In genomic region chr11:22860335-22861227, GRCm38 (mm10) we compare ENCODE assay signal across 8 mouse cellular contexts. TPM values are rescaled to one million over a fixed set of nuclear protein-coding genes. Genes with fewer than 3 reads are reported as not detected.
DNase-seq lines count a peak whose midpoint lies in the region; ATAC-seq and TF ChIP-seq lines count a peak whose summit lies in the region.

Gene B3gnt2 (minus strand): TSS chr11:22860961.

- no peak for DNase-seq in kidney, adult 2 months
- DNase-seq in kidney, adult 11 months: no peak
- DNase-seq in adrenal gland, adult 8-10 months: peak; percentile 53
- peak; percentile 67 for DNase-seq in liver, embryonic 11.5 days (ENCODE audit: low spot score)
- DNase-seq in midbrain, postnatal 0 days (ENCODE audit: low spot score): no peak
- DNase-seq in yolk sac, embryonic 10.5 days (ENCODE audit: low spot score): peak; percentile 65

- H3K9me3 ChIP-seq in forebrain, embryonic 16.5 days (ENCODE audit: control insufficient read depth, low read length): no peaks in the 10 kb centered on the region
- H3K9me3 ChIP-seq in hindbrain, embryonic 15.5 days: no peaks in the 10 kb centered on the region
- no peaks in the 10 kb centered on the region for H3K9me3 ChIP-seq in liver, embryonic 11.5 days (ENCODE audit: control insufficient read depth, low read length)
- no peaks in the 10 kb centered on the region for H3K9me3 ChIP-seq in midbrain, postnatal 0 days (ENCODE audit: low read length)

- no peak for ATAC-seq in forebrain, embryonic 16.5 days
- peak; percentile 29; the same call in 1 of the 2 replicates for ATAC-seq in hindbrain, embryonic 15.5 days (ENCODE audit: low FRiP score, low read depth)
- ATAC-seq in liver, embryonic 11.5 days (replicated peaks; ENCODE audit: low FRiP score): peak; percentile 35
- ATAC-seq in midbrain, postnatal 0 days (ENCODE audit: low FRiP score): no peak

- WGBS in kidney, adult 2 months: 15% methylated on average over 41 of the region's 41 CpGs
- WGBS in forebrain, embryonic 16.5 days: 7% methylated on average over 41 of the region's 41 CpGs
- WGBS in hindbrain, embryonic 15.5 days: 6% methylated on average over 41 of the region's 41 CpGs
- 7% methylated on average over 41 of the region's 41 CpGs for WGBS in liver, embryonic 11.5 days
- WGBS in midbrain, postnatal 0 days: 5% methylated on average over 41 of the region's 41 CpGs

- peak within 1 kb of the TSS; percentile 88 for H3K27ac ChIP-seq in kidney, adult 2 months (ENCODE audit: insufficient read depth, low read depth, low read length)
- H3K27ac ChIP-seq in forebrain, embryonic 16.5 days (ENCODE audit: low read length): no peak within 1 kb of the TSS
- peak within 1 kb of the TSS; percentile 34; the same call in 1 of the 2 replicates for H3K27ac ChIP-seq in hindbrain, embryonic 15.5 days (replicated peaks)
- H3K27ac ChIP-seq in liver, embryonic 11.5 days (ENCODE audit: low read depth, low read length): peak within 1 kb of the TSS; percentile 80
- H3K27ac ChIP-seq in midbrain, postnatal 0 days (ENCODE audit: low read depth, low read length): peak within 1 kb of the TSS; percentile 6; the same call in 1 of the 2 replicates

- no peak for TF ChIP-seq CTCF in kidney, adult 2 months (conservative IDR thresholded peaks at IDR 0.05; ENCODE audit: insufficient read depth, insufficient read length, low read depth, low read length)
- no peak for TF ChIP-seq CTCF in midbrain, postnatal 0 days (IDR thresholded peaks at IDR 0.05)

- peak within 1 kb of the TSS; percentile 56 for H3K9ac ChIP-seq in forebrain, embryonic 16.5 days (replicated peaks; ENCODE audit: low read depth, low read length)
- H3K9ac ChIP-seq in hindbrain, embryonic 15.5 days: peak within 1 kb of the TSS; percentile 60
- H3K9ac ChIP-seq in liver, embryonic 11.5 days (ENCODE audit: low read depth, low read length): peak within 1 kb of the TSS; percentile 87
- peak within 1 kb of the TSS; percentile 56; the same call in 1 of the 2 replicates for H3K9ac ChIP-seq in midbrain, postnatal 0 days (replicated peaks; ENCODE audit: low read length, poor library complexity, severe bottlenecking)

- peak; percentile 14 for TF ChIP-seq POLR2A in kidney, adult 2 months (IDR thresholded peaks at IDR 0.05; ENCODE audit: low read depth, low read length)

- peak within 1 kb of the TSS; percentile 97 for H3K4me3 ChIP-seq in kidney, adult 2 months (ENCODE audit: insufficient read depth, low read depth, low read length)
- H3K4me3 ChIP-seq in forebrain, embryonic 16.5 days (replicated peaks; ENCODE audit: low read length): peak within 1 kb of the TSS; percentile 68
- H3K4me3 ChIP-seq in hindbrain, embryonic 15.5 days: peak within 1 kb of the TSS; percentile 83
- peak within 1 kb of the TSS; percentile 84 for H3K4me3 ChIP-seq in liver, embryonic 11.5 days (ENCODE audit: low read depth, low read length)
- H3K4me3 ChIP-seq in midbrain, postnatal 0 days (ENCODE audit: low read depth, low read length): peak within 1 kb of the TSS; percentile 78

- H3K4me1 ChIP-seq in kidney, adult 2 months (ENCODE audit: control insufficient read depth, insufficient read depth, low read length): peaks cover 7% of the 10 kb centered on the region; the same call in 1 of the 2 replicates
- H3K4me1 ChIP-seq in forebrain, embryonic 16.5 days (replicated peaks; ENCODE audit: control insufficient read depth, insufficient read depth, low read length): peaks cover 31% of the 10 kb centered on the region
- peaks cover 25% of the 10 kb centered on the region for H3K4me1 ChIP-seq in hindbrain, embryonic 15.5 days (replicated peaks)
- H3K4me1 ChIP-seq in liver, embryonic 11.5 days (replicated peaks; ENCODE audit: control insufficient read depth, insufficient read depth, low read length): peaks cover 11% of the 10 kb centered on the region
- H3K4me1 ChIP-seq in midbrain, postnatal 0 days (ENCODE audit: insufficient read depth, low read length): peaks cover 14% of the 10 kb centered on the region; the same call in 1 of the 2 replicates

- no peaks in the 10 kb centered on the region for H3K27me3 ChIP-seq in kidney, adult 2 months (replicated peaks; ENCODE audit: control insufficient read depth, insufficient read depth, low read length)
- H3K27me3 ChIP-seq in forebrain, embryonic 16.5 days (replicated peaks; ENCODE audit: control insufficient read depth, insufficient read depth, low read length): peaks cover 36% of the 10 kb centered on the region
- peaks cover 61% of the 10 kb centered on the region for H3K27me3 ChIP-seq in hindbrain, embryonic 15.5 days
- H3K27me3 ChIP-seq in liver, embryonic 11.5 days (replicated peaks; ENCODE audit: control insufficient read depth, insufficient read depth, low read length): no peaks in the 10 kb centered on the region; the same call in none of the 2 replicates
- peaks cover 41% of the 10 kb centered on the region for H3K27me3 ChIP-seq in midbrain, postnatal 0 days (ENCODE audit: insufficient read depth, low read length)

- H3K36me3 ChIP-seq in kidney, adult 2 months (ENCODE audit: control insufficient read depth, insufficient read depth, low read length): no peaks in the 10 kb centered on the region
- no peaks in the 10 kb centered on the region for H3K36me3 ChIP-seq in forebrain, embryonic 16.5 days (ENCODE audit: control insufficient read depth, insufficient read depth)
- no peaks in the 10 kb centered on the region for H3K36me3 ChIP-seq in hindbrain, embryonic 15.5 days
- no peaks in the 10 kb centered on the region for H3K36me3 ChIP-seq in liver, embryonic 11.5 days (ENCODE audit: control insufficient read depth, insufficient read depth, low read length)
- no peaks in the 10 kb centered on the region for H3K36me3 ChIP-seq in midbrain, postnatal 0 days (ENCODE audit: insufficient read depth, low read length)

- peak within 1 kb of the TSS; percentile 100 for H3K4me2 ChIP-seq in forebrain, embryonic 16.5 days (ENCODE audit: low read length)
- peak within 1 kb of the TSS; percentile 100 for H3K4me2 ChIP-seq in hindbrain, embryonic 15.5 days
- peak within 1 kb of the TSS; percentile 98 for H3K4me2 ChIP-seq in liver, embryonic 11.5 days
- H3K4me2 ChIP-seq in midbrain, postnatal 0 days (ENCODE audit: low read depth, low read length, poor library complexity, severe bottlenecking): peak within 1 kb of the TSS; percentile 77

RNA-seq across cellular contexts. Expression of gene B3gnt2, which starts in this region (rescaled TPM):
- 19.5 and 21.0 TPM in 2 replicates for polyA plus RNA-seq in kidney, adult 2 months (2012; rRNA removed)
- total RNA-seq in adrenal gland, adult 8-10 months (2022): 100 to 1,000 TPM in 1 of 4 experiments, 10 to 100 TPM in 3; 55.0 to 101 (median 68.4) TPM
- 1.1 and 3.1 TPM in 2 replicates for polyA plus RNA-seq in forebrain, embryonic 16.5 days (2015; fragmentation: Nextera tagmentation; extraction: Ambion mirVana)
- polyA plus RNA-seq in hindbrain, embryonic 15.5 days (2015; fragmentation: Nextera tagmentation; extraction: Ambion mirVana): 3.0 and 4.4 TPM in 2 replicates
- polyA plus RNA-seq in liver, embryonic 11.5 days (2014; fragmentation: Nextera tagmentation; extraction: Ambion mirVana): 3.9 and 6.6 TPM in 2 replicates
- 2.5 and 6.2 TPM in 2 replicates for total RNA-seq in midbrain, postnatal 0 days (2014; rRNA removed)
- 2.0 and 2.6 TPM in 2 replicates for polyA plus RNA-seq in midbrain, postnatal 0 days (2015; fragmentation: Nextera tagmentation; extraction: Ambion mirVana)

Comparison
In these comparisons a context has a peak if more than half of its experiments do, and no peak if none do; other contexts are left out.
1. DNase-seq: peak in adrenal gland, adult 8-10 months (single experiment), liver, embryonic 11.5 days (single experiment) and yolk sac, embryonic 10.5 days (single experiment); none in kidney, adult 2 months (single experiment), kidney, adult 11 months (single experiment) and midbrain, postnatal 0 days (single experiment).
2. ATAC-seq: peak in hindbrain, embryonic 15.5 days (single experiment) and liver, embryonic 11.5 days (single experiment); none in forebrain, embryonic 16.5 days (single experiment) and midbrain, postnatal 0 days (single experiment).
3. Peak in every context shown above with its lines, with median percentiles within 50 percentile points of each other: H3K4me3 ChIP-seq, H3K4me2 ChIP-seq and H3K9ac ChIP-seq.